Mouse (Mus musculus) ES-CJ7 (cell line): ENCODE measurements around the gene Timm22.

Source experiments
- DNase-seq: peaks from one replicate; pipeline ENCODE4 v3.0.0; 2011; ENCODE audit warnings: low read depth, low spot score

Gene Timm22

GRCm38 (mm10) chr11:76388711-76389110 lies 18.0 kb upstream of the Timm22 start:
- no peak for DNase-seq

- DNase-seq, result no peak
Measured at GRCm38 (mm10) chr11:76392532-76392931, 14.2 kb upstream of the Timm22 start.

- DNase-seq, result peak; percentile 77
Measured at GRCm38 (mm10) chr11:76392996-76393395, 13.8 kb upstream of the Timm22 start.

GRCm38 (mm10) chr11:76397650-76398311 lies 9.0 kb upstream of the Timm22 start:
- no peak for DNase-seq

- DNase-seq, result no peak
Measured at GRCm38 (mm10) chr11:76398312-76398797, 8.4 kb upstream of the Timm22 start.

- DNase-seq, result peak; percentile 88
Measured at GRCm38 (mm10) chr11:76398798-76399586, 7.8 kb upstream of the Timm22 start, which contains the start of gene Nxn. Nxn (minus strand) TSS chr11:76399140.

GRCm38 (mm10) chr11:76399587-76400330 lies 7.0 kb upstream of the Timm22 start:
- no peak for DNase-seq

GRCm38 (mm10) chr11:76401398-76401797 lies 5.4 kb upstream of the Timm22 start:
- DNase-seq, result no peak

GRCm38 (mm10) chr11:76405113-76405512 lies 1.6 kb upstream of the Timm22 start:
- DNase-seq, result no peak

GRCm38 (mm10) chr11:76405626-76406264 lies 1.0 kb upstream of the Timm22 start:
- no peak for DNase-seq

GRCm38 (mm10) chr11:76410826-76411225 lies 4.1 kb downstream of the Timm22 start:
- DNase-seq, result peak; percentile 77

GRCm38 (mm10) chr11:76413202-76413601 lies 6.5 kb downstream of the Timm22 start:
- no peak for DNase-seq

GRCm38 (mm10) chr11:76415001-76415400 lies 8.2 kb downstream of the Timm22 start:
- no peak for DNase-seq

GRCm38 (mm10) chr11:76415985-76416384 lies 9.2 kb downstream of the Timm22 start:
- DNase-seq, result no peak

GRCm38 (mm10) chr11:76418423-76418822 lies 11.7 kb downstream of the Timm22 start:
- DNase-seq, result no peak

GRCm38 (mm10) chr11:76419179-76419578 lies 12.4 kb downstream of the Timm22 start:
- no peak for DNase-seq

GRCm38 (mm10) chr11:76420896-76421295 lies 14.1 kb downstream of the Timm22 start:
- no peak for DNase-seq

GRCm38 (mm10) chr11:76425749-76426148 lies 19.0 kb downstream of the Timm22 start:
- DNase-seq, result no peak

GRCm38 (mm10) chr11:76427781-76428180 lies 21.0 kb downstream of the Timm22 start:
- no peak for DNase-seq

GRCm38 (mm10) chr11:76429046-76429445 lies 22.3 kb downstream of the Timm22 start:
- DNase-seq, result peak; percentile 39

- no peak for DNase-seq
Measured at GRCm38 (mm10) chr11:76429556-76429955, 22.8 kb downstream of the Timm22 start.
